Mouse (Mus musculus) embryonic fibroblast, embryonic 13.5 days (primary cell): ENCODE measurements around the gene Suds3.

Experiments
- CTCF ChIP-seq: IDR thresholded peaks from 2 replicates; pipeline ENCODE4 v1.5.1; 2011; ENCODE audit warnings: mild to moderate bottlenecking, control low read depth, low read length, moderate library complexity, borderline replicate concordance; ENCODE audit not compliant: insufficient read depth
- POLR2A ChIP-seq: IDR thresholded peaks from 2 replicates; pipeline ENCODE4 v1.6.1; 2011; ENCODE audit warnings: low read depth, mild to moderate bottlenecking, control low read depth, low read length, moderate library complexity

GRCm38 (mm10) chr5:117068181-117068580 is 47.7 kb downstream of the Suds3 start:
- no peak for TF ChIP-seq POLR2A
- TF ChIP-seq CTCF: peak; percentile 10; the same call in 1 of the 2 replicates
